Mouse (Mus musculus) MEL (cell line): ENCODE measurements at regions not wholly inside any gene's neighbourhood (a gene's known extent, or its start where the extent isn't known, plus 50 kb on each side); places are given as distances from the start of the nearest gene placed in this dataset.

Experiments used
- CTCF ChIP-seq, 3 experiments: IDR thresholded peaks in 2 of 3; conservative IDR thresholded peaks in 1 of 3; 2 replicates each; pipeline ENCODE4 v1.5.1; 2011 to 2012; ENCODE audit warnings: low read length in 3 of 3, low read depth in 2 of 3, mild to moderate bottlenecking in 2 of 3, improper control_type of control experiment in 1 of 3, inconsistent platforms in 1 of 3, mixed read lengths in 1 of 3, moderate library complexity in 1 of 3; ENCODE audit not compliant: control insufficient read depth in 1 of 3, insufficient read depth in 1 of 3, poor library complexity in 1 of 3, severe bottlenecking in 1 of 3
- HCFC1 ChIP-seq: IDR thresholded peaks from 2 replicates; pipeline ENCODE4 v1.6.1; 2012; ENCODE audit warnings: low read depth, mild to moderate bottlenecking, inconsistent platforms, low read length, improper control_type of control experiment, moderate library complexity
- KAT2A ChIP-seq: conservative IDR thresholded peaks from 2 replicates; pipeline ENCODE4 v1.6.1; 2012; ENCODE audit warnings: low read depth, low read length, improper control_type of control experiment, inconsistent platforms
- MAX ChIP-seq: IDR thresholded peaks from 2 replicates; pipeline ENCODE4 v1.6.1; 2011; ENCODE audit warnings: low read length, improper control_type of control experiment
- POLR2A ChIP-seq, 2 experiments: IDR thresholded peaks; 2 replicates each; pipeline ENCODE4 v1.6.1; 2011 to 2012; ENCODE audit warnings: low read length in 2 of 2, mild to moderate bottlenecking in 2 of 2, control low read depth in 1 of 2, improper control_type of control experiment in 1 of 2, low read depth in 1 of 2, moderate library complexity in 1 of 2; ENCODE audit not compliant: control insufficient read depth in 1 of 2, insufficient read depth in 1 of 2, poor library complexity in 1 of 2
- ZNF384 ChIP-seq: IDR thresholded peaks from 2 replicates; pipeline ENCODE4 v1.6.1; 2012; ENCODE audit warnings: low read depth, mild to moderate bottlenecking, inconsistent platforms, low read length, improper control_type of control experiment

- no peak for TF ChIP-seq MAX
- TF ChIP-seq KAT2A, result no peak
- no peak for TF ChIP-seq HCFC1
- no peak for TF ChIP-seq ZNF384
- no peak for TF ChIP-seq POLR2A (IDR thresholded peaks at IDR 0.05; ENCODE audit: control insufficient read depth in 1 of 2, insufficient read depth in 1 of 2, low read depth in 1 of 2, low read length in 2 of 2, poor library complexity in 1 of 2)
- TF ChIP-seq CTCF (IDR thresholded peaks at IDR 0.05 in 2 of 3, conservative IDR thresholded peaks at IDR 0.05 in 1 of 3; ENCODE audit: control insufficient read depth in 1 of 3, insufficient read depth in 1 of 3, low read depth in 2 of 3, low read length in 3 of 3, poor library complexity in 1 of 3, severe bottlenecking in 1 of 3), result no peak
These were observed 236.6 kb upstream of the Tle1 start for GRCm38 (mm10) chr4:72437367-72437766.
